29 mouse cellular contexts compared by ENCODE assay signal in genomic region chrX:7945618-7946017, GRCm38 (mm10). TPM values are rescaled to one million over a fixed set of nuclear protein-coding genes. Genes with fewer than 3 reads are reported as not detected.
"Had no signal": no experiment of that assay in that cellular context is flagged by ENCODE, and none has a peak within 500 bp of the region (broad histone marks: within the 10 kb centered on the region; RNA-seq: fewer than 3 reads in every experiment).

No protein-coding gene starts in this region.

- H3K36me3 ChIP-seq: hindbrain, embryonic 15.5 days; lung, embryonic 15.5 days; stomach, embryonic 15.5 days had no signal

- H3K27ac ChIP-seq: hindbrain, embryonic 15.5 days; limb, embryonic 10.5 days; limb, embryonic 13.5 days; liver, embryonic 14.5 days; lung, embryonic 15.5 days; midbrain, embryonic 10.5 days; midbrain, embryonic 13.5 days; neural tube, embryonic 13.5 days; stomach, embryonic 15.5 days had no signal

- H3K4me1 ChIP-seq: hindbrain, embryonic 15.5 days; limb, embryonic 10.5 days; limb, embryonic 13.5 days; lung, embryonic 15.5 days; neural tube, embryonic 13.5 days; stomach, embryonic 15.5 days had no signal

- H3K9me3 ChIP-seq: hindbrain, embryonic 15.5 days; limb, embryonic 10.5 days; limb, embryonic 13.5 days; lung, embryonic 15.5 days; megakaryocyte, embryonic 14.5 days; midbrain, embryonic 13.5 days; neural tube, embryonic 13.5 days; stomach, embryonic 15.5 days had no signal

- H3K4me2 ChIP-seq: hindbrain, embryonic 15.5 days; limb, embryonic 13.5 days; lung, embryonic 15.5 days; neural tube, embryonic 13.5 days; stomach, embryonic 15.5 days had no signal

- ATAC-seq: intestine, postnatal 0 days; liver, postnatal 0 days; midbrain, embryonic 13.5 days; midbrain, embryonic 16.5 days had no signal

- H3K4me3 ChIP-seq: hindbrain, embryonic 15.5 days; limb, embryonic 10.5 days; limb, embryonic 13.5 days; lung, embryonic 15.5 days; megakaryocyte, embryonic 14.5 days; midbrain, embryonic 10.5 days; midbrain, embryonic 13.5 days; myocyte; neural tube, embryonic 13.5 days; stomach, embryonic 15.5 days had no signal

- H3K27me3 ChIP-seq: hindbrain, embryonic 15.5 days; limb, embryonic 13.5 days; lung, embryonic 15.5 days; midbrain, embryonic 13.5 days; neural tube, embryonic 13.5 days; stomach, embryonic 15.5 days had no signal

- DNase-seq: liver; liver, postnatal 0 days; lung, postnatal 10 days; lung, postnatal 36 days; retina, postnatal 1 day; right cerebral cortex, postnatal 25 days; spleen, adult 18-20 months; thymus, adult 2 months; thymus, postnatal 14 days; thymus, postnatal 4 days had no signal

- H3K9ac ChIP-seq: hindbrain, embryonic 15.5 days; limb, embryonic 13.5 days; liver, embryonic 14.5 days; liver, postnatal 0 days; lung, embryonic 15.5 days; midbrain, embryonic 13.5 days; neural tube, embryonic 13.5 days; stomach, embryonic 15.5 days had no signal

RNA-seq across cellular contexts. Expression of gene Eras, which starts 17.2 kb away (rescaled TPM):
- total RNA-seq: layer of hippocampus, adult 8-10 months; layer of hippocampus, postnatal 10 days; left cerebral cortex, postnatal 25 days; monocyte, adult 5-6 weeks; neutrophil, adult 5-6 weeks had no signal
- polyA plus RNA-seq: intestine, embryonic 14.5 days; intestine, postnatal 0 days; limb, embryonic 10.5 days; limb, embryonic 13.5 days; liver, embryonic 14.5 days; liver, postnatal 0 days; lung, embryonic 15.5 days; midbrain, embryonic 16.5 days; myocyte; stomach, embryonic 15.5 days; thymus, adult 2 months had no signal

RNA-seq across cellular contexts. Expression of gene Pcsk1n, which starts 26.0 kb away (rescaled TPM):
- total RNA-seq: monocyte, adult 5-6 weeks; neutrophil, adult 5-6 weeks had no signal
- polyA plus RNA-seq: liver, embryonic 14.5 days; liver, postnatal 0 days; myocyte had no signal

RNA-seq across cellular contexts. Expression of gene Gata1, which starts 32.3 kb away (rescaled TPM):
- total RNA-seq: layer of hippocampus, adult 8-10 months; layer of hippocampus, postnatal 10 days; left cerebral cortex, postnatal 25 days had no signal
- polyA plus RNA-seq: intestine, postnatal 0 days; myocyte had no signal

RNA-seq across cellular contexts. Expression of gene Gm10490, which starts 36.3 kb away (rescaled TPM):
- total RNA-seq: layer of hippocampus, adult 8-10 months; layer of hippocampus, postnatal 10 days; left cerebral cortex, postnatal 25 days; monocyte, adult 5-6 weeks had no signal
- polyA plus RNA-seq: hindbrain, embryonic 15.5 days; intestine, embryonic 14.5 days; intestine, postnatal 0 days; limb, embryonic 10.5 days; limb, embryonic 13.5 days; liver, embryonic 14.5 days; liver, postnatal 0 days; lung, embryonic 15.5 days; midbrain, embryonic 10.5 days; midbrain, embryonic 13.5 days; midbrain, embryonic 16.5 days; myocyte; neural tube, embryonic 13.5 days; stomach, embryonic 15.5 days; thymus, adult 2 months had no signal
